Comparison of ENCODE assay signal across 8 mouse cellular contexts in the genomic region with DNA sequence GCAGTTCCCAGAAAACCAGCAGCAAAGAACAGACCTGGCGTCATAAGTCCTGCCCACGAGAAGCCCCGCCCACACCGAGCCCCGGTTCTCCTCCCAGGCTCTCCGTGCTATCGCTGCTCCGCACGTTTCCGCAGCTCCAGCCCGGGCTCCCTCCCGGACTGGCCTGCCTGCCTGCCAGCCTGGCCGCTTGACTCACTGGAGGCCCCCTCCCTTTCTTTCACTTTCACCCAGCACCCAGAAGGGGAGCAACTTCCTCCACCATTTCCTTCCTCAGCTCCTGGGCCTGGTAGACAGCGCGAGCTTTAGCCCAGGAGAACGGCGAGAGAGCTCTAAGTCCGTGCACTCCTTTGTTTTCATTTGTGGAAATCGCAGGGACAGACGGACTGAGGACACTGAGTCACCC. TPM values are rescaled to one million over a fixed set of nuclear protein-coding genes. Genes with fewer than 3 reads are reported as not detected.
DNase-seq lines count a peak whose midpoint lies in the region; ATAC-seq and TF ChIP-seq lines count a peak whose summit lies in the region.

No protein-coding gene starts in this region.

- WGBS in embryonic facial prominence, embryonic 12.5 days, result under 1% methylated on average over 20 of the region's 20 CpGs
- under 1% methylated on average over 20 of the region's 20 CpGs for WGBS in heart, adult 2 months
- under 1% methylated on average over 20 of the region's 20 CpGs for WGBS in limb, embryonic 15.5 days
- WGBS in midbrain, postnatal 0 days, result under 1% methylated on average over 20 of the region's 20 CpGs

- peak; percentile 73 for TF ChIP-seq EP300 in heart, adult 2 months (IDR thresholded peaks at IDR 0.05; ENCODE audit: insufficient read depth, low read depth, low read length)

- H3K27me3 ChIP-seq in embryonic facial prominence, embryonic 12.5 days, result no peaks in the 10 kb centered on the region
- H3K27me3 ChIP-seq in heart, adult 2 months (ENCODE audit: control insufficient read depth, insufficient read depth, low read length), result no peaks in the 10 kb centered on the region
- H3K27me3 ChIP-seq in limb, embryonic 15.5 days, result no peaks in the 10 kb centered on the region
- no peaks in the 10 kb centered on the region for H3K27me3 ChIP-seq in midbrain, postnatal 0 days (ENCODE audit: insufficient read depth, low read length)

- H3K9ac ChIP-seq in embryonic facial prominence, embryonic 12.5 days, result peak overlapping the region; percentile 68
- peak overlapping the region; percentile 43 for H3K9ac ChIP-seq in heart, adult 2 months (ENCODE audit: low read depth, low read length)
- peak overlapping the region; percentile 47 for H3K9ac ChIP-seq in limb, embryonic 15.5 days
- peak overlapping the region; percentile 56 for H3K9ac ChIP-seq in midbrain, postnatal 0 days (replicated peaks; ENCODE audit: low read length, poor library complexity, severe bottlenecking)

- peaks cover 30% of the 10 kb centered on the region for H3K36me3 ChIP-seq in embryonic facial prominence, embryonic 12.5 days
- H3K36me3 ChIP-seq in heart, adult 2 months (ENCODE audit: control insufficient read depth, insufficient read depth, low read length), result peaks cover 2% of the 10 kb centered on the region; the same call in 1 of the 2 replicates
- H3K36me3 ChIP-seq in limb, embryonic 15.5 days, result peaks cover 32% of the 10 kb centered on the region
- H3K36me3 ChIP-seq in midbrain, postnatal 0 days (ENCODE audit: insufficient read depth, low read length), result peaks cover 18% of the 10 kb centered on the region

- H3K4me2 ChIP-seq in embryonic facial prominence, embryonic 12.5 days (replicated peaks), result peak overlapping the region; percentile 57
- peak overlapping the region; percentile 64 for H3K4me2 ChIP-seq in limb, embryonic 15.5 days
- H3K4me2 ChIP-seq in midbrain, postnatal 0 days (ENCODE audit: low read depth, low read length, poor library complexity, severe bottlenecking), result peak overlapping the region; percentile 57

- peak overlapping the region; percentile 46 for H3K4me3 ChIP-seq in embryonic facial prominence, embryonic 12.5 days
- peak overlapping the region; percentile 48 for H3K4me3 ChIP-seq in heart, adult 2 months
- H3K4me3 ChIP-seq in limb, embryonic 15.5 days, result peak overlapping the region; percentile 44
- H3K4me3 ChIP-seq in midbrain, postnatal 0 days (ENCODE audit: low read depth, low read length), result peak overlapping the region; percentile 38

- intact Hi-C loops in heart, adult 2 months (cut with DNase I), result no loop called here

- peak overlapping the region; percentile 90 for H3K27ac ChIP-seq in embryonic facial prominence, embryonic 12.5 days
- peak overlapping the region; percentile 84 for H3K27ac ChIP-seq in heart, adult 2 months
- peak overlapping the region; percentile 92 for H3K27ac ChIP-seq in limb, embryonic 15.5 days
- peak overlapping the region; percentile 89 for H3K27ac ChIP-seq in midbrain, postnatal 0 days (ENCODE audit: low read depth, low read length)

- ATAC-seq in embryonic facial prominence, embryonic 12.5 days (ENCODE audit: insufficient number of reproducible peaks, insufficient read depth, low FRiP score, low TSS enrichment), result peak; percentile 67
- ATAC-seq in limb, embryonic 15.5 days (ENCODE audit: insufficient number of reproducible peaks, low FRiP score, low TSS enrichment, low read depth), result peak; percentile 45
- peak; percentile 76 for ATAC-seq in midbrain, postnatal 0 days (ENCODE audit: low FRiP score)

- peak; percentile 85 for DNase-seq in 3134 (ENCODE audit: extremely low read depth, insufficient read length, low spot score)
- DNase-seq in adrenal gland, postnatal 14 days, result peak; percentile 94
- peak; percentile 90 to 94 for DNase-seq in heart, adult 2 months
- peak; percentile 92 for DNase-seq in kidney, adult 8-10 months
- peak; percentile 78 for DNase-seq in midbrain, postnatal 0 days (ENCODE audit: low spot score)
- DNase-seq in spleen, postnatal 14 days (ENCODE audit: low spot score in 2 of 2), result peak; percentile 86 to 88

- H3K9me3 ChIP-seq in embryonic facial prominence, embryonic 12.5 days, result no peaks in the 10 kb centered on the region
- H3K9me3 ChIP-seq in limb, embryonic 15.5 days, result no peaks in the 10 kb centered on the region
- H3K9me3 ChIP-seq in midbrain, postnatal 0 days (ENCODE audit: low read length), result no peaks in the 10 kb centered on the region

- TF ChIP-seq CTCF in heart, adult 2 months (IDR thresholded peaks at IDR 0.05), result peak; percentile 25; the same call in 1 of the 2 replicates
- peak; percentile 33 for TF ChIP-seq CTCF in midbrain, postnatal 0 days (IDR thresholded peaks at IDR 0.05)

- peak; percentile 53; the same call in 1 of the 2 replicates for TF ChIP-seq POLR2A in heart, adult 2 months (IDR thresholded peaks at IDR 0.05; ENCODE audit: insufficient read depth, low read depth, low read length)

- H3K79me2 ChIP-seq in heart, adult 2 months (replicated peaks; ENCODE audit: control insufficient read depth, insufficient read depth, low read length), result peaks cover 10% of the 10 kb centered on the region

- H3K4me1 ChIP-seq in embryonic facial prominence, embryonic 12.5 days, result peaks cover 52% of the 10 kb centered on the region
- peaks cover 49% of the 10 kb centered on the region for H3K4me1 ChIP-seq in heart, adult 2 months (ENCODE audit: control insufficient read depth, insufficient read depth, low read length)
- peaks cover 79% of the 10 kb centered on the region for H3K4me1 ChIP-seq in limb, embryonic 15.5 days
- peaks cover 18% of the 10 kb centered on the region for H3K4me1 ChIP-seq in midbrain, postnatal 0 days (ENCODE audit: insufficient read depth, low read length)

RNA-seq across cellular contexts. Expression of gene Pnma1, which starts 27.4 kb away (rescaled TPM):
- 0.30 and 0.44 TPM in 2 replicates for total RNA-seq in adrenal gland, postnatal 14 days (2021)
- 1.4 and 1.5 TPM in 2 replicates for polyA plus RNA-seq in embryonic facial prominence, embryonic 12.5 days (2016; fragmentation: Nextera tagmentation; extraction: Ambion mirVana)
- under 1 TPM; 0.10 to 0.20 TPM for total RNA-seq in heart, adult 2 months (2021)
- 0.04 and 0.06 TPM in 2 replicates for polyA plus RNA-seq in heart, adult 2 months (2012; rRNA removed)
- 0.78 and 0.93 TPM in 2 replicates for polyA plus RNA-seq in limb, embryonic 15.5 days (2015; fragmentation: Nextera tagmentation; extraction: Ambion mirVana)
- 6.0 and 8.1 TPM in 2 replicates for total RNA-seq in midbrain, postnatal 0 days (2014; rRNA removed)
- polyA plus RNA-seq in midbrain, postnatal 0 days (2015; fragmentation: Nextera tagmentation; extraction: Ambion mirVana), result 8.2 and 8.9 TPM in 2 replicates

RNA-seq across cellular contexts. Expression of gene Elmsan1, which starts 43.0 kb away (rescaled TPM):
- 18.7 and 25.7 TPM in 2 replicates for total RNA-seq in adrenal gland, postnatal 14 days (2021)
- 7.9 and 9.0 TPM in 2 replicates for polyA plus RNA-seq in embryonic facial prominence, embryonic 12.5 days (2016; fragmentation: Nextera tagmentation; extraction: Ambion mirVana)
- 10 to 100 TPM; 12.3 to 14.7 TPM for total RNA-seq in heart, adult 2 months (2021)
- polyA plus RNA-seq in heart, adult 2 months (2012; rRNA removed), result 8.1 and 8.4 TPM in 2 replicates
- polyA plus RNA-seq in limb, embryonic 15.5 days (2015; fragmentation: Nextera tagmentation; extraction: Ambion mirVana), result 13.2 and 13.8 TPM in 2 replicates
- 8.5 and 15.6 TPM in 2 replicates for total RNA-seq in midbrain, postnatal 0 days (2014; rRNA removed)
- 2.0 and 3.0 TPM in 2 replicates for polyA plus RNA-seq in midbrain, postnatal 0 days (2015; fragmentation: Nextera tagmentation; extraction: Ambion mirVana)

Comparison
In these comparisons a context has a peak if more than half of its experiments do, and no peak if none do; other contexts are left out.
1. Peak in every context shown above with its lines: DNase-seq, ATAC-seq, H3K4me3 ChIP-seq and H3K27ac ChIP-seq.